Mouse (Mus musculus) forebrain, embryonic 13.5 days (tissue): ENCODE results near the gene Prkce. TPM values are rescaled to one million over a fixed set of nuclear protein-coding genes. Genes with fewer than 3 reads are reported as not detected.

Experiments
- ATAC-seq: fragments of 200-750 bp; cut with Nextera tagmentation; 2 replicates; pipeline ENCODE4 v1.8.0; 2017
- H3K27ac ChIP-seq: fragments of 300-500 bp; sonication (generic); 2 replicates; pipeline ENCODE4 v1.5.1; 2015; ENCODE audit warnings: inconsistent platforms, mild to moderate bottlenecking, moderate library complexity
- H3K27me3 ChIP-seq: fragments of 300-500 bp; sonication (generic); 2 replicates; pipeline ENCODE4 v1.6.1; 2015; ENCODE audit warnings: mild to moderate bottlenecking, inconsistent platforms
- H3K36me3 ChIP-seq: fragments of 300-500 bp; sonication (generic); 2 replicates; pipeline ENCODE4 v1.6.1; 2015; ENCODE audit warnings: mild to moderate bottlenecking, inconsistent platforms; ENCODE audit not compliant: poor library complexity, severe bottlenecking
- H3K4me1 ChIP-seq: fragments of 300-500 bp; sonication (generic); 2 replicates; pipeline ENCODE4 v1.6.1; 2015; ENCODE audit warnings: inconsistent platforms
- H3K4me2 ChIP-seq: fragments of 300-500 bp; sonication (generic); 2 replicates; pipeline ENCODE4 v1.6.1; 2015; ENCODE audit warnings: inconsistent platforms, mild to moderate bottlenecking, moderate library complexity
- H3K4me3 ChIP-seq: fragments of 300-500 bp; sonication (generic); 2 replicates; pipeline ENCODE4 v1.5.1; 2015; ENCODE audit warnings: mild to moderate bottlenecking, inconsistent platforms
- H3K9ac ChIP-seq: fragments of 300-500 bp; sonication (generic); 2 replicates; pipeline ENCODE4 v1.6.1; 2015; ENCODE audit warnings: mild to moderate bottlenecking, inconsistent platforms
- H3K9me3 ChIP-seq: fragments of 300-500 bp; sonication (generic); replicated peaks from 2 replicates; pipeline ENCODE4 v1.6.1; 2016; ENCODE audit warnings: inconsistent platforms
- WGBS: fragments of 180-500 bp; shearing (Covaris S2); methylation state at CpG from one replicate; pipeline ENCODE4 v1.1.7; 2015; 5-methylcytosine and 5-hydroxymethylcytosine counted together
- polyA plus RNA-seq: library from polyadenylated mRNA; unstranded; fragments of >200 nt; fragmentation: Nextera tagmentation; extraction: Ambion mirVana; gene quantifications from 2 replicates; pipeline ENCODE4 v1.2.1, GENCODE M21; 2015

The Prkce gene
- polyA plus RNA-seq, 1 experiment from 2014 or later: 10.9 TPM

DNA sequence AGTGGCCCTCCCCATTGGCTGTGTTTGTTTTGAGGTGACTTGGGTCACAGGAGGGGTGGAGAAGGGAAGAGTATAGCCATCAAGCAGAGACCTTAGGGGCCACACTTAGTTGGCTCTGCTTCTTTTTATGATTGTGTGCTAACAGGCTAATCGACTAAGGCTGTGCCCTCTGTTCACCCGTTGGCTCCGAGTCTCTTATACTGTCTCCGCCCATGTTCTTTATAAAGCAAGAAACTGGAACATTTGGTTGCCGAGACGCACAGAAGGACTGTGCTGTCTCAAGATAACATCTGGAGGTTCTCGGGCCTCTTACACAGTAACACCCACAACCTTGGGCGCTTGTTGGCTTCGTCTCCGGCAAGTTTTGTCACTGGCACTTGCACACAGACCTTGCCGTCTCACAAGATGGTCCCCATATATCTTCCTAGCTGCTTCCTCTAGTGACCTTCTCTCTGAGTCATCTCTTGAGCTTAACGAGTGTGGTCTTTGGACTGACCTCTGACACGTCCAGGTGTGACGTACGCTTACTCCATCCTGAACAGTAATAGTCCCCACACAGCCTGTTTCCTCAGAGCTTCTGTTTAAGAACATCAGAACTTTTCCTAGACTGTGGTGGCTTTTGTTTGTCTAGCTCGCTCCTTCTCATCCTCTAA, 406.1 kb downstream of the Prkce start:
- Histone ChIP-seq H3K9ac (no peak overlapping the region), H3K4me1 (no peaks in the 10 kb centered on the region), H3K27ac (no peak overlapping the region), H3K9me3 (no peaks in the 10 kb centered on the region), H3K4me3 (no peak overlapping the region), H3K4me2 (no peak overlapping the region), H3K36me3 (no peaks in the 10 kb centered on the region), H3K27me3 (no peaks in the 10 kb centered on the region)
- no peak for ATAC-seq
- 88% methylated on average over 16 of the region's 16 CpGs for WGBS

DNA sequence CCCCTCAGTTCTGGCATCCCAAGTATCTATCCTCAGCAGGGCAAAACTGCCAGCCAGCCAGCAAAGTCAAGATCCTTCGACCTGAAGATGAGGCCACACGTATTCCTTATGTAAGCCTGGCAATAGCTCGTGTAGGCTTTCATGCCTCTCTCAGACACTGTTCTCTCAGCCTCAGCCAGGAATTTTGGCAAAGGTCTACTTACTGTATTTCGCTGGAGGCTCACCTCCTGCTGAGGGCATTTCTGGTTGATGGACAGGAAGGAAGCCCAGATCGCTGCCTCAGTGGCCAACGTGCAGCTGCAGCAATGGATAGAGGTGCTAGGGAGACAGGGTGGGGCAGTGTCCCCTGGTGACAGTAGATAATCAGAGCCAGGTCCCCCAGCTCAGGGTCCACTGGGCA, 413.1 kb downstream of the Prkce start:
- no peak overlapping the region for H3K9ac ChIP-seq
- no peak overlapping the region for H3K4me3 ChIP-seq
- no peaks in the 10 kb centered on the region for H3K36me3 ChIP-seq
- no peaks in the 10 kb centered on the region for H3K4me1 ChIP-seq
- no peak for ATAC-seq
- no peaks in the 10 kb centered on the region for H3K27me3 ChIP-seq
- no peak overlapping the region for H3K4me2 ChIP-seq
- H3K9me3 ChIP-seq: no peaks in the 10 kb centered on the region
- WGBS: 82% methylated on average over 6 of the region's 6 CpGs
- no peak overlapping the region for H3K27ac ChIP-seq

GRCm38 (mm10) chr17:86582341-86582740, 414.8 kb downstream of the Prkce start:
- Histone ChIP-seq H3K36me3 (no peaks in the 10 kb centered on the region), H3K9ac (no peak overlapping the region), H3K27ac (no peak overlapping the region), H3K4me2 (no peak overlapping the region), H3K9me3 (no peaks in the 10 kb centered on the region), H3K27me3 (no peaks in the 10 kb centered on the region), H3K4me3 (no peak overlapping the region), H3K4me1 (no peaks in the 10 kb centered on the region)
- WGBS: 81% methylated on average over 4 of the region's 4 CpGs
- ATAC-seq: no peak

- no peak for ATAC-seq
- 86% methylated on average over 5 of the region's 5 CpGs for WGBS
Observed at GRCm38 (mm10) chr17:86586441-86586840, 418.9 kb downstream of the Prkce start.

DNA sequence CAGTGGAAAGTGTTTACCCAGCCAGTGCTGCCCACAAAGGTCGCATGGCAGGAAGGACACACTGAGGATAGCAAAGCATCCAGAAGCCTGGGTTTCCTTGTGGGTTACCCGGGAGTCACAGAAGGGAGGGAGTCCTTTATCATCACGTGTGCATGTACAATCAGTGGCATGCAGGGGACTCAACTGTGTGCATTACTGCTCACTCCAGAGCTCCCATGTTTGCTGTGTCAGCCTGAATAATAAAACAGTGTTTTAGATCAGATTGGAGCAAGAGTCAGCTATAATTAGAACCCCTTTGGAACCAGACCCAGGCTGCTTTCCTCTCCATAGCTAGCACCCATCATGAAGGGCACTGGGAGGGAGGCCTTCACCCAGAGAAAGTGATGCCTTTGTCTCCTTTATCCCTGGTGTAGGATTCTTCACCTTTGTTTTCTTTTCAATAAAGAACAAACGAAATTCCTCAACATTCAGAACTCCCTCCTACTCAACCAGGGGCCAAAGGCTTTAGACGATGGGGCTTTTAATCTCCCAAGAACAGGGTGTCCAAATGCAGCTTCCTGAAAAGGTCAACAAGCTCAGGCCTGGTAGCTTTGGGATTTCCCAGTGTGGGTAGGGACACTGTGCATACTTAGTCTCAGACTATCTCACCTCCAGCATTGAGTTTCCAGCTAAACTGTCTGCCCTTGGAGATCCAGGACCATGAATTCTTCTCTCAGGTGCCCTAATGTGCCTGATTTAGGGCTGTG, 421.3 kb downstream of the Prkce start:
- Histone ChIP-seq H3K27ac (no peak overlapping the region), H3K4me1 (no peaks in the 10 kb centered on the region), H3K9ac (no peak overlapping the region), H3K36me3 (no peaks in the 10 kb centered on the region), H3K27me3 (no peaks in the 10 kb centered on the region), H3K9me3 (no peaks in the 10 kb centered on the region), H3K4me3 (no peak overlapping the region), H3K4me2 (no peak overlapping the region)
- no peak for ATAC-seq
- WGBS: 64% methylated on average over 5 of the region's 5 CpGs

More at GRCm38 (mm10) chr17:86586441-86586840, 418.9 kb downstream of the Prkce start:
- H3K36me3 ChIP-seq: no peaks in the 10 kb centered on the region
- no peak overlapping the region for H3K4me2 ChIP-seq
- no peak overlapping the region for H3K4me3 ChIP-seq
- no peak overlapping the region for H3K27ac ChIP-seq
- no peak overlapping the region for H3K9ac ChIP-seq
- H3K4me1 ChIP-seq: no peaks in the 10 kb centered on the region
- no peaks in the 10 kb centered on the region for H3K27me3 ChIP-seq
- no peaks in the 10 kb centered on the region for H3K9me3 ChIP-seq

DNA sequence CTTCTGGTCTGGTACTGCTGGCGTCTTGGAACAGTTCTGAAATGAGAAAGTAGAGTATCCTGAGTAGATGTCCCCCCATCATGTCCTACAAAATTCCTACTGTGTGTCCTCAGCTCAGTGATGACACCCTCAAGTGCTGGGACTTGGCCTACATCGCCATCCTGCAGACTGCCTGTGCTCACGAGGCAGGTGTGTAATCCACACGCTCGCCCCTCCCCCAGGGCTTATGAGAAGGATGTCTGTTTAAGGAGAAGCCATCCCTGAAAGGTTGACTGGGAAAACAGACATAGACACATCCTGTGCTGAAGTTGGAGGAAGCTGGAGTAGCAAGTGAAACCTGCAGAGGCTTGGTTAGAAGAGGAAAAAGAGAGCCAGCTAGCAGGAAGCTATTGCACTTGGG, 422.1 kb downstream of the Prkce start:
- no peaks in the 10 kb centered on the region for H3K27me3 ChIP-seq
- H3K4me3 ChIP-seq: no peak overlapping the region
- H3K4me2 ChIP-seq: no peak overlapping the region
- H3K9ac ChIP-seq: no peak overlapping the region
- 94% methylated on average over 5 of the region's 5 CpGs for WGBS
- ATAC-seq: no peak
- no peaks in the 10 kb centered on the region for H3K36me3 ChIP-seq
- no peaks in the 10 kb centered on the region for H3K4me1 ChIP-seq
- no peak overlapping the region for H3K27ac ChIP-seq
- no peaks in the 10 kb centered on the region for H3K9me3 ChIP-seq

- H3K4me3 ChIP-seq: no peak overlapping the region
- ATAC-seq: no peak
Observed at GRCm38 (mm10) chr17:86591241-86591640, 423.7 kb downstream of the Prkce start.

GRCm38 (mm10) chr17:86592991-86593586, 425.5 kb downstream of the Prkce start:
- H3K4me3 ChIP-seq: no peak overlapping the region
- H3K27ac ChIP-seq: no peak overlapping the region
- no peaks in the 10 kb centered on the region for H3K27me3 ChIP-seq
- WGBS: 75% methylated on average over 6 of the region's 6 CpGs
- H3K36me3 ChIP-seq: no peaks in the 10 kb centered on the region
- H3K4me2 ChIP-seq: no peak overlapping the region
- no peak overlapping the region for H3K9ac ChIP-seq
- ATAC-seq: no peak
- no peaks in the 10 kb centered on the region for H3K9me3 ChIP-seq
- H3K4me1 ChIP-seq: no peaks in the 10 kb centered on the region

More at GRCm38 (mm10) chr17:86591241-86591640, 423.7 kb downstream of the Prkce start:
- 90% methylated on average over 10 of the region's 10 CpGs for WGBS
- Histone ChIP-seq H3K27ac (no peak overlapping the region), H3K9me3 (no peaks in the 10 kb centered on the region), H3K27me3 (no peaks in the 10 kb centered on the region), H3K4me2 (no peak overlapping the region), H3K9ac (no peak overlapping the region), H3K4me1 (no peaks in the 10 kb centered on the region), H3K36me3 (no peaks in the 10 kb centered on the region)

- no peaks in the 10 kb centered on the region for H3K36me3 ChIP-seq
- no peak overlapping the region for H3K9ac ChIP-seq
- no peaks in the 10 kb centered on the region for H3K9me3 ChIP-seq
- no peak overlapping the region for H3K4me3 ChIP-seq
- no peak overlapping the region for H3K4me2 ChIP-seq
- ATAC-seq: no peak
- 80% methylated on average over 9 of the region's 9 CpGs for WGBS
- H3K27me3 ChIP-seq: no peaks in the 10 kb centered on the region
- H3K4me1 ChIP-seq: no peaks in the 10 kb centered on the region
- H3K27ac ChIP-seq: no peak overlapping the region
Observed at GRCm38 (mm10) chr17:86595526-86595925, 427.9 kb downstream of the Prkce start.

- no peak overlapping the region for H3K9ac ChIP-seq
Observed at GRCm38 (mm10) chr17:86601116-86601515, 433.5 kb downstream of the Prkce start.

GRCm38 (mm10) chr17:86601901-86602300, 434.3 kb downstream of the Prkce start:
- Histone ChIP-seq H3K4me3 (no peak overlapping the region), H3K4me1 (no peaks in the 10 kb centered on the region), H3K27me3 (no peaks in the 10 kb centered on the region), H3K27ac (no peak overlapping the region), H3K36me3 (no peaks in the 10 kb centered on the region), H3K4me2 (no peak overlapping the region), H3K9ac (no peak overlapping the region), H3K9me3 (no peaks in the 10 kb centered on the region)
- 81% methylated on average over 2 of the region's 2 CpGs for WGBS
- ATAC-seq: no peak

More at GRCm38 (mm10) chr17:86601116-86601515, 433.5 kb downstream of the Prkce start:
- Histone ChIP-seq H3K4me1 (no peaks in the 10 kb centered on the region), H3K27me3 (no peaks in the 10 kb centered on the region), H3K9me3 (no peaks in the 10 kb centered on the region), H3K4me3 (no peak overlapping the region), H3K36me3 (no peaks in the 10 kb centered on the region), H3K27ac (no peak overlapping the region), H3K4me2 (no peak overlapping the region)
- 85% methylated on average over 6 of the region's 6 CpGs for WGBS
- ATAC-seq: no peak

DNA sequence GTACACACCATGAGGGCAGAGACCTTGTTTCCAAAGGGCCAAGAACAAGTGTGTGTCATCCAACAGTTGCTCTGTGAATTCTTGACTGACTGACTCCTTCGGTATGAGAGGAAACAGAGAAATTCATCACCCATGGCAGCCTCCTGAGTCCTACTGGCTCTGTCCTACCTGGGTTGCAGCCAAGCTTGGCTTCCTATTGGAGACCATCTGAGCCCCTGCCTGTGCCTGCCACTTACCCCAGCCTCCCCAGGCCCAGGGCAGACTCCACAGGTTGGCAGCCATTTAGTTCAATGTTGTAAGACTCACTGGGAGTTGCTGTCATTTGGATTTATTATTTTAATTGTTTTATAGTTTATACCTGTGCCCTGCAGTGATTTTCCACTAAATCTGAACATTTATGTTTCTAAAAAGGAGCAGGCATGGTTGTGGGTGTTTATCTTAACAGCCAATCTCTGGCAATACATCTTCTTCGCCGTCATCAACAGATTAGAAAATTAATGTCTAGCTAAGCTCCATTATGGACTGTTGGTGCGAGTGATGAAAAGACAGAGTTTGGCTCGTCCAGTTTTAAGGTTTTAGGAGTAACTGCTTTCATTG, 436.4 kb downstream of the Prkce start:
- Histone ChIP-seq H3K27me3 (no peaks in the 10 kb centered on the region), H3K4me3 (no peak overlapping the region), H3K27ac (no peak overlapping the region), H3K9ac (no peak overlapping the region), H3K4me1 (no peaks in the 10 kb centered on the region), H3K4me2 (no peak overlapping the region), H3K36me3 (no peaks in the 10 kb centered on the region), H3K9me3 (no peaks in the 10 kb centered on the region)
- WGBS: 87% methylated on average over 5 of the region's 5 CpGs
- no peak for ATAC-seq
